Mouse (Mus musculus): Measurements from ENCODE around the gene Xpr1. TPM values are rescaled to one million over a fixed set of nuclear protein-coding genes. Genes with fewer than 3 reads are reported as not detected.

The Xpr1 gene
- polyA plus RNA-seq, 1 experiment from 2014 or later, result 24.4 TPM

GRCm38 (mm10) chr1:155407697-155408576, 9.3 kb downstream of the Xpr1 start:
- in situ Hi-C loops (cut with MboI; ENCODE audit: low pct_unique_long_range_greater_than_20kb), result no loop called here
- DNase-seq (ENCODE audit: low read depth, low spot score) (no peak), ATAC-seq (no peak)
- CTCF ChIA-PET, result interaction anchor here (0.8 to 1.7 kb wide), 3 partner anchors 13 to 78 kb away, joined by 3 read pairs; no protein-coding TSS in a partner anchor
- POLR2A ChIA-PET, result interaction anchor here (0.6 kb wide), 1 partner anchor 1385 kb away, joined by 6 read pairs; no protein-coding TSS in a partner anchor
- no peak for TF ChIP-seq CTCF (IDR thresholded peaks at IDR 0.05)
- no peaks in the 10 kb centered on the region for H3K27me3 ChIP-seq

GRCm38 (mm10) chr1:155400056-155400455, 17.2 kb downstream of the Xpr1 start:
- no peaks in the 10 kb centered on the region for H3K27me3 ChIP-seq
- ATAC-seq (no peak), DNase-seq (ENCODE audit: low read depth, low spot score) (no peak)
- ChIA-PET POLR2A (no interaction called here), CTCF (interaction anchor here (1.3 to 1.4 kb wide), 2 partner anchors 9 to 16 kb away, joined by 3 to 7 read pairs; no protein-coding TSS in a partner anchor)
- no peak for TF ChIP-seq CTCF (IDR thresholded peaks at IDR 0.05)
- in situ Hi-C loops (cut with MboI; ENCODE audit: low pct_unique_long_range_greater_than_20kb), result no loop called here

- POLR2A ChIA-PET, result interaction anchor here (0.5 to 1.0 kb wide), 2 partner anchors 9 to 20 kb away, joined by 3 to 4 read pairs; no protein-coding TSS in a partner anchor
- CTCF ChIA-PET, result interaction anchor here (1.3 to 1.6 kb wide), 3 partner anchors 12 to 16 kb away, joined by 3 read pairs; no protein-coding TSS in a partner anchor
- no peak for TF ChIP-seq CTCF (IDR thresholded peaks at IDR 0.05)
- DNase-seq (ENCODE audit: low read depth, low spot score), result no peak
- no peaks in the 10 kb centered on the region for H3K27me3 ChIP-seq
- in situ Hi-C loops (cut with MboI; ENCODE audit: low pct_unique_long_range_greater_than_20kb), result no loop called here
- ATAC-seq, result no peak
These were observed 22.4 kb downstream of the Xpr1 start for GRCm38 (mm10) chr1:155394829-155395228.

GRCm38 (mm10) chr1:155394021-155394420, 23.2 kb downstream of the Xpr1 start:
- no peaks in the 10 kb centered on the region for H3K27me3 ChIP-seq
- ATAC-seq (no peak), DNase-seq (ENCODE audit: low read depth, low spot score) (no peak)
- in situ Hi-C loops (cut with MboI; ENCODE audit: low pct_unique_long_range_greater_than_20kb), result no loop called here
- TF ChIP-seq CTCF (IDR thresholded peaks at IDR 0.05), result no peak
- ChIA-PET CTCF (interaction anchor here (1.5 to 1.6 kb wide), 3 partner anchors 11 to 20 kb away, joined by 3 read pairs; no protein-coding TSS in a partner anchor), POLR2A (interaction anchor here (1.0 kb wide), 1 partner anchor 10 kb away, joined by 3 read pairs; no protein-coding TSS in a partner anchor)

- POLR2A ChIA-PET, result no interaction called here
- DNase-seq (ENCODE audit: low read depth, low spot score) (no peak), ATAC-seq (no peak)
- CTCF ChIA-PET, result interaction anchor here (1.0 to 1.5 kb wide), 2 partner anchors 19 to 21 kb away, joined by 3 to 5 read pairs; no protein-coding TSS in a partner anchor
- no peak for TF ChIP-seq CTCF (IDR thresholded peaks at IDR 0.05)
- in situ Hi-C loops (cut with MboI; ENCODE audit: low pct_unique_long_range_greater_than_20kb), result no loop called here
- no peaks in the 10 kb centered on the region for H3K27me3 ChIP-seq
These were observed 24.4 kb downstream of the Xpr1 start for GRCm38 (mm10) chr1:155392825-155393224.

- ATAC-seq (no peak), DNase-seq (ENCODE audit: low read depth, low spot score) (no peak)
- ChIA-PET CTCF (interaction anchor here (1.0 to 2.0 kb wide), 3 partner anchors 9 to 32 kb away, joined by 3 to 7 read pairs (median 4); no protein-coding TSS in a partner anchor), POLR2A (no interaction called here)
- TF ChIP-seq CTCF (IDR thresholded peaks at IDR 0.05), result no peak
- in situ Hi-C loops (cut with MboI; ENCODE audit: low pct_unique_long_range_greater_than_20kb), result no loop called here
- no peaks in the 10 kb centered on the region for H3K27me3 ChIP-seq
These were observed 25.7 kb downstream of the Xpr1 start for GRCm38 (mm10) chr1:155391537-155391936.

- in situ Hi-C loops (cut with MboI; ENCODE audit: low pct_unique_long_range_greater_than_20kb), result no loop called here
- ATAC-seq (no peak), DNase-seq (ENCODE audit: low read depth, low spot score) (no peak)
- no peaks in the 10 kb centered on the region for H3K27me3 ChIP-seq
- no peak for TF ChIP-seq CTCF (IDR thresholded peaks at IDR 0.05)
- POLR2A ChIA-PET, result no interaction called here
- CTCF ChIA-PET, result no interaction called here
These were observed 28.8 kb downstream of the Xpr1 start for GRCm38 (mm10) chr1:155388418-155388817.

- ChIA-PET CTCF (interaction anchor here (1.9 kb wide), 1 partner anchor 10 kb away, joined by 6 read pairs; no protein-coding TSS in a partner anchor), POLR2A (interaction anchor here (1.4 kb wide), 1 partner anchor 24 kb away, joined by 3 read pairs; no protein-coding TSS in a partner anchor)
- no peak for DNase-seq (ENCODE audit: low read depth, low spot score)
- TF ChIP-seq CTCF (IDR thresholded peaks at IDR 0.05), result no peak
- ATAC-seq, result no peak
- in situ Hi-C loops (cut with MboI; ENCODE audit: low pct_unique_long_range_greater_than_20kb), result no loop called here
- no peaks in the 10 kb centered on the region for H3K27me3 ChIP-seq
These were observed 30.7 kb downstream of the Xpr1 start for GRCm38 (mm10) chr1:155386551-155386950.

- ChIA-PET POLR2A (no interaction called here), CTCF (interaction anchor here (0.6 to 1.3 kb wide), 3 partner anchors 11 to 26 kb away, joined by 3 read pairs; no protein-coding TSS in a partner anchor)
- H3K27me3 ChIP-seq, result no peaks in the 10 kb centered on the region
- no peak for TF ChIP-seq CTCF (IDR thresholded peaks at IDR 0.05)
- ATAC-seq (no peak), DNase-seq (ENCODE audit: low read depth, low spot score) (no peak)
- in situ Hi-C loops (cut with MboI; ENCODE audit: low pct_unique_long_range_greater_than_20kb), result no loop called here
These were observed 33.6 kb downstream of the Xpr1 start for GRCm38 (mm10) chr1:155383319-155384302.

GRCm38 (mm10) chr1:155381931-155382330, 35.3 kb downstream of the Xpr1 start:
- TF ChIP-seq CTCF (IDR thresholded peaks at IDR 0.05), result no peak
- POLR2A ChIA-PET, result interaction anchor here (0.9 kb wide), 1 partner anchor 19 kb away, joined by 4 read pairs; no protein-coding TSS in a partner anchor
- no peaks in the 10 kb centered on the region for H3K27me3 ChIP-seq
- ATAC-seq (no peak), DNase-seq (ENCODE audit: low read depth, low spot score) (no peak)
- CTCF ChIA-PET, result interaction anchor here (1.0 to 1.5 kb wide), 3 partner anchors 9 to 31 kb away, joined by 3 to 4 read pairs (median 3); no protein-coding TSS in a partner anchor
- in situ Hi-C loops (cut with MboI; ENCODE audit: low pct_unique_long_range_greater_than_20kb), result no loop called here
